Mouse (Mus musculus) T-cell, adult 2 months (primary cell): ENCODE measurements at regions not wholly inside any gene's neighbourhood (a gene's known extent, or its start where the extent isn't known, plus 50 kb on each side); places are given as distances from the start of the nearest gene placed in this dataset.

Experiments used
- DNase-seq: peaks from one replicate; pipeline ENCODE4 v3.0.0; 2022; ENCODE audit warnings: low spot score

DNA sequence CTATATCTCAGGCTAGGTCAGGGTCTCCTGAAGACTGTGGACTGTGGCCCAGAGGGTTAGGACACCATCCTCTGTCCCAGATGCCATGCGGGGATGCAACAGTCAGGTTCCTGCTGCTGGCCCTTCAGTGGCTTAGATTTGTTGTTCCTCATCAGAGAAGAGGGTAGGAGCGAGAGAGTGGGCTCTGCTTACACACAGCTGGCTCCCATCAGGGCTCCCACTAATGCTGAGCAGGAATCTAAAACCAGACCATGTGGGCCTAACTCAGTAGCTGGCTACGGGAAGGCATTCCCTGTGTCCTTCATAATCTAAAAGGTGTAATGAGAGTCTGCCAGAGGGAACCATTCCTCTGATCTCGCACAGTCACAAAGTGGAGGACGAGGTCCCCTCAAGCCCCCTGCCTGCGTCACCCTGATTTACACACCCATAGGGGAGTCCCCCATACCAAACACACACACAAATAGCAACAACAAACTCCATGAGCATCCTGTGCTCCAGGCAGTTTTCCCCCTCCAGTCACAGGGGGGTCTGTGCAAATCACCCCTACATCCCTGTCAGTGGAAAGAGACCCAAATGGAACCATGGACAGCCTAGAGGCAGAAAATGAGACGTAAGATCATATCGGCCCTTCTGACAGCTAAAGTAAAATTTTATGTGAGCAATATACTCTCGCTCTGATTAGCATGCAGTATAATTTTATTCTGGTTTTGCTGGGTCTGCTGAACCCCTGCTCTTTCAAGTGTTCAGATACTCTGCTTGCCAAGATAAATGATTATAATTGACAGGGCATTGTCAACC is 234.8 kb downstream of the 3110018I06Rik start:
- no peak for DNase-seq

DNA sequence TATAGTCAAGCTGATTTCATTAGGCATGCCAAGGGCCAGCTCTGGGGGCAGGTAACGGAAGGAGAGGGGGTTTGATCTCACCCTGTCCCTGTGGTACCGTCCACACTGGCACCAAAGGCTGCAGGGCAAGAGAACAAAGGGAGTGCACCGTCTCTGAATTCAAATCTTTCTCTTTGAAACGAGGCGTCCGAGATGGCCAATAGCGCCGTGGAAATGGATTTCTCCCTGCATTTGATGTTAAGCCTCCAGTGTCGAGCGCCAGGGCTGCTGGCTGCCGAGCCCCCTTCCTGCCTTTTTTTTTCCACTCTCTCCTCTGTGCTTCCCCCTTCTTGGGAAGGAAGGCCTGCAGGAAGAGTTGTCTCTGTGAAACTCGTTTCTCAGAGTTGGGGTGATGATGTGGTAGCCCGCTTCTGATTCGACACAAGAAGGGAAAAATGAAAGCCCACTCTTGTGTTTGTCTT is 235.5 kb downstream of the 3110018I06Rik start:
- no peak for DNase-seq

DNA sequence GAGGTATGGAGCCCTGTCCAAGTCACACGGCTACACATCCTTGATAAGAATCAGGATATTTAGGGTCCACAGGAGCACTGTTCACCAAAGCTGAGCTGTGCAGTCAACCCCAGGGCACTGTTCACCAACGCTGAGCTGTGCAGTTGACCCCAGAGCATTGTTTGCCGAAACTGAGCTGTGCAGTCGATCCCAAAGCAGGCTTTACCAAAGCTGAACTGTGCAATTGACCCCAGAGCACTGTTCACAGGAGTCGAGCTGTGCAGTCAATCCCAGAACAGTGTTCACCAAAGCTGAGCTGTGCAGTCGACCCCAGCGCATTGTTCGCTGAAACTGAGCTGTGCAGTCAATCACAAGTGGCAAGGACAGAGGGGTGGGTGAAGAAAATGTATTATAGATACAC is 236.0 kb downstream of the 3110018I06Rik start:
- DNase-seq, result no peak

DNA sequence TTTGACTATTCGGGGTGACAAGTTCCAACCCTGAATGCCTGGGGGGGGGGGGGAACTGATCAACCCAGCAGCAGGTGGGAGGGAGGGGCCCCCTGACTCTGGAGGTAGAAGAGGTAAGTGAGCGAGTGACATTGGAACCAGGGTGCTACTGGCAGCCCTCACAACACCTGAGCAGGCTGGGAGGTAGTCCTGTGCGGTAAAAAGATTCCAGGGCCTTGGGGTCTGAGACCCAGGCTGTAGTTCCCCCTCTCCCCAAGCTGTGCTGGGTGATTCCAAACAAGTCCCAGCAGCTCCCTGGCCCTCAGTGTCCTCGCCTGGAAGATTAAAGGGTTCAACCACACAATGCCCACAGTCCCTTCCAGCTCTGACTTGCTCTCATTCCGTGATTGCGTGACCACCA is 240.4 kb downstream of the 3110018I06Rik start:
- DNase-seq, result no peak

DNA sequence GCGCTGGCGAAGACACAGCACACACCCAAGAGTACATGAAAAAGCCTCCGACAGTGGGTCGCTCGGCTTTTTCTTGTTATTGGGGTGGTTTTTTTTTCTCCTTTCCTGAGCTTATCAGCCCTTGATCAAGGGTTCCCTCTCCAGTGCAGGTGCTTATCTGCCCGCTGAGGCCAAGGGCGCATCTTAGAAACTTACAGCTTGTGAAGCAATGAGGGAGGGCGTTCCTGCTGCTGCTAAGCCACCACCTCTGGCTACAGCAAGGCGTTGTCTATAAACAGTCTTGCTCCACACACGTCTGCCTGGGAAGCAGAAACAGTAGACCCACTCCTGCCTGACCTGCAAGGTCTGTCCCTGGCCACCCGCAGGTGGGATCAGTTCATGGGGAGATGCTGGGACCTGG is 240.9 kb downstream of the 3110018I06Rik start:
- peak; percentile 70 for DNase-seq

DNA sequence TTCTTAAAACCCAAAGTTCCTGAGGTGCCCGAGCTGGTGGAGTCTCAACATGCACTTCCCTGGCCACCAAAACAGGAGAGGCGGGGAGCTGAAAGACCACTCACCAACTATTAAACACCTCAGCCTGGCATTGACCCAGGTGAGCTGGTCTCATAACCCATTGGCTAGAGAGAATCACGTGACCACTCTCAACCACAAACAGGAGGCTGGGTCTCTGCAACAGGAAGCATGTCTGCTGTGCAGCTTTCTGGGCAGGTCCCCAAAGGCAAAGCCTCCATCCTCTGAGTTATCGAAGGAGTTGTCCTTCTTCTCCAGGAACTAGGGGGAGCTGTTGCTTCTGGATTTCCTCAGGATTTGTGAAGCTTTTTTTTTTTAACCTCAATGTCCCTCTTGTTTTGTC is 242.5 kb downstream of the 3110018I06Rik start:
- peak; percentile 68 for DNase-seq

DNA sequence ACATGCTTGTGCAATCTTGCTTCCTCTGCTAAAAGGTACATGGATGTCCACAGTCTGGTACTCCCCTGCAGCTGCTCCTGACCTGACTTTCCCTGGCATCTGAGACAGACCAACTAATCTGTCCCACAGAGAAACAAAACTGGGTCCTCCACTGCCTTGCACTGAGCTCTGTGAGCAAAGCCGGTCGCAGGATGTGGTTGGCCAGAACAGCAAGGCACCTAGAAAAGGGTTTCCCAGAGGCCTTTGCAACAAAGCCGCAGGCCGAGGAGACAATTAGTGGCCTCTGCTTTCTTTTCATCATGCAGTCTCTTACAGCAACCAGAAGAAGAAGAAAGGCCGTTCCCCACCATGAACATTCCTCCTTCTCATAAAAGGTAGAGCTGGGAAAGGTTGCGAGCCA is 246.1 kb downstream of the 3110018I06Rik start:
- DNase-seq, result peak; percentile 61

DNA sequence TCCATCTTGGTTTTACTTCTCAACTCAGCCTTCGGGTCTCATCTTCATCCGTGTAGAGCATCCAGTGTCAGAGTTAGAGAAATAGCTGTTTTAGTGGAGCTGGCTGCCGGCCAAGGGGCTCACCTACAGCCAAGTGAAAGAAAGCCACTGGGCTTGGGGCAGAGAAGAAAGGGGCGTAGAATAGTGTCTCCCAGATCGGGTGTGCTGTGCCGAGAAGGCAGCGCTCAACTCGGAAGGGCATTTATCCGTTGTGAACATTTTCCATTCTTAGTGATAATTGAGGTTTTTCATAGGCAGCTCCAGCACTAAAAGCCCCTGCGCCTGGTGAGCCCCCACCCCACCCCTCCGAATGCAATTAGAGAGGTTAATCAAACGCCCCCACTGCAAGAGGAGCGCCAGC is 254.2 kb downstream of the 3110018I06Rik start:
- no peak for DNase-seq

DNA sequence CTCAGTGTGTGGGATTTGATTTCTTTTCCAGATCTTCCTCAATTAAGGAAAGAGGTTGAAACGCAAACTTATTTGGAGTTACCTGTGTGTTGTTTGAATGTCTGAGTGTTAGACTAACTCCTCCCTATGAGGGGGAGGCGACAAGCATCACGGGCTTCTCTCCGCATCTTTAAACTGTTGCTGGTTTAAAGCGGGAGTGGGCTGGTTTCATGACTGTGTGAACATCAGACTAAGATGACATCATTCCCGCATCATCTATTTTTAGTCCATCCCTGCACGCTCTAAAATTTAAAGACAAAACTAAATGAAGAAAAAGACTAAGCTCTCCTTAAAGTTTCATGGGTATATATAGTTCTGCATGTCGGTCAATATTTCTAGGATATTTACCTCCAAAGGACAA is 256.4 kb downstream of the 3110018I06Rik start:
- no peak for DNase-seq

DNA sequence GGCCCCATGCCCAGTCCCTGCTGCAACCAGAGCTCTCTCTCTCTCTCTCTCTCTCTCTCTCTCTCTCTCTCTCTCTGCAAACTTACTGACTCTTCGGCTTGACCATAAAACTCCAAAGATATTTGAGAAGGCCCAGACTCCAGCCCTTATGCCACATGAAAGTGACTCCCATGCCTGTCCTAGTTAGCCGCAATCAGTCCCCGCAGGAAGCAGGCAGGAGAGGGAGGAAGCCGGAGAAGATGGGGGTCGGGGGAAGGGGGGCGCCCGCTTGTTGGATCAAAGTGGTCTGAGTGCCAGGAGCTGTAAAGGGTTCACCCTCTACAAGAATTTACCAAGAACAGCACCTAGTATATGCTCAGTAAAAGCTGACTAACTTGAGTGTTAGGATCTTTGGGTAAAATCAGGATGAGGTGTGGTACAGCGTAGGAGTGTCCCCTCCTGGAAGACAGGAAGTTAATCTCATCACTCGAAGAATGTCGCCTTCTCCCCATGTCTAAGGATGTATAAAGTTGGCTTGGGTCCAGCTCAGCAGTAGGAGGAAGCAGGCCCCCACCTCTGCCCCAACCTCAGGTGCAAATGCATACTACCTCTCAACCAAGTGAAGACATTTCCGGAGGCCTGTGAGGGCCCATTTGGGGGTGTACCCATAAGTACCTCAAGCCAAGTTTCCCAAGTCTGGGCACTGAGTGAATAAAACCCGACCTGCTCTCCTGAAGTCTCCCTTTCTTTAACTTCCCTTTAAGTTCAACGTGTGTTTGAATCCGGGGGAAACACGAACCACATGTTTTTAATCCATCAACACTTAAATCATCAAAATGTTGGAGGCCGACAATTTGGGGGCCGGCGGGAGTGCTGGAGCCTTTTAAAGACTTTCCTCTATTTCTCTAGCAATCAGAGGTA is 254.7 kb downstream of the Bcl11b start:
- peak; percentile 41 for DNase-seq

DNA sequence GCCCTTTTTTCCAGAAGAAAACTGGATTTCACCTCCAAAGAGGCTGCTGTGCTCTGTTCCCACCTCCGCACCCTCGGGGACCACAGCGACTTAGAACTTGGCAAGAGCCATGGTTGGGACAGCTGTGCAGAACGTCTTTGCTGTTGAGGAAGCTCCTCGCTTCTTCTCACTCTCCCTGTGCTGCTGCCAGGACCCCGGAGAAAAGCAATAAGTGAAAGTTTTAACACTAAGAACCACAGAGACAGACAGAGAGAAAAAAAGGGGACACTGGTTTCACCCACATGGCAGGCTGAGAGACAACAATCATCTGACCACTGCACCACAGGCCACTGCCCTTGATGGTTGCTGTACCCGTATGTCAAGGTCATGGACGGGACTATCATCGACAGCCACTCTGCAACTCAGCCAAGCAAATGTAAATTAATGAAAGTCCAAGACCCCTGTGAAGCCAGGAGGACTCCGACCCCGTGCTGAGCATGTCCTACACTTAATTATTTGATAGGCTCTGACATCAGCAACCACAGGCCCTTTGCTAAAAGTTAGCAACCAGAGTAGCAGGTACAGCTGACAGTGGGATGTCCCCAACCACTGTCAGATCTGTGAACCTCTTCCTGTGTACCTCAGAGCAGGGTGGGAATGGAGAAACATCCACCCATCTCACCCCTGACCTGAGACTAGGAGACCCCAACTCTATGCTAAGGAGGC is 253.9 kb downstream of the Bcl11b start:
- DNase-seq, result peak; percentile 15

DNA sequence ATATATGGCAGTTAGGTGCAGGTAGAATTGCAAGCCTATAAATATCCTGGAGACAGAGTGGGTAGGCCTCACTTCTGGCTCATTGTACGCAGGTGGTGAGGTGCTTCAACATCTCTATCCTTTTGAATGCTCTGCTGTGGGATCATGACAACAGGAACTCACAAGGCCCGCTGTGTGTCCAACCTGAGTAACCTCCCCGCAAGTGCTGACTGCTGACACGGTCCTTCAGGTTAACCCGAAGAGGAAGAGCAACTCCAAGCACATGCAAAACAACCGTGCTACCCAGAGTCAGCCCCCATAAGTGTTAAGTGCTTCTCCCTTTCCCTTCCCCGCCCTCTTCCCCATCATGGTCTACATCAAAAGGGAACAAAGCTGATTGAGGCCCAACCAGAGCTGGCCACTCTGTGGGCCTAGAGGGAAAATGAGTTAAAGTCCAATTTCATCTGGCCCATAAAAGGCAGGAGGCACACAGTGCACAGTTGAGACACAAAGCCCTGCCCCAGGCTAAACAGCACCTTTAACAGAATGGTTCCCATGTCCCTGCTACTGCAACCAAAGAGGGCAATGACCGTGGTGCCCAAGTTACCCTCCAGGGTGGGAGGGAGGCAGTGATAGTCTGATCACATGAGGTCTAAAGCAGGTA is 253.0 kb downstream of the Bcl11b start:
- no peak for DNase-seq

DNA sequence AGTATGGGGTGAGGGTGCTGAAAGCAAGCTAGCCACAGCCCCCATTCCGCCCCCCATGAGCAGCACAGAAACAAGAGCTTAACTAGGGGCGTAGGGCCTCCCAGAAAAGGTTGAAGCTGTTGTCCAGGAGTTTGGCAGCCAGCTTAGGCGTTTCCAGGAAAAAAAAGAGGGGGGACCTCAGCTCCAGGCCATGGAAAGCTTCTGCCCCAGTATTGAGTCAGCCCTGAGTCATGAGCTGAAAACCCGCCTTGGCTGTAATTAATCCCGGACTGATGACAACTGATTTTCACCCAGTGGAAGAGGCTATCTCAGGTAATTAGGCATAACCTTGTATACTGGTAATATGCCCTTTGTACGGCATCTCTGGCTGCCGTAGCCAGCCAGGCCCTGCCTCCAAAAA is 251.3 kb downstream of the Bcl11b start:
- DNase-seq, result no peak

DNA sequence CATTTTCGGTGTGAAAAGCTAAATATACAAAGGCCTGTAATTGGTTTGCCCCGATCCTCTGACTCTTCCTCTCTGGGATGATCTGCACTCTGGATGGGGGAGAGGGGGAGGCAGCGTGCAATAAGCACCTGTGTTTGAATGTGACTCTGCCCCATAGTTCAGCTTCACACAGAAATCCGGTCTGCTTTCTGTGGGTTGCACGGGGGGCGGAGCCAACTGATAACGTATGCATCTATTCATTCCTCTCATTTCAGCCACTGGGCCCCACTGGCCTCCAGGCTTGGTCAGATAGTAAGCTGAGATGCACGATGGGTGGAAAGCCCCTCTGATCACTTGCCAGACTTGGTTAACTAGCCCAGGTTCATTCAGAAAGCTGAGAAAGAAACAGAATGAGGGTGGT is 250.8 kb downstream of the Bcl11b start:
- peak; percentile 39 for DNase-seq

DNA sequence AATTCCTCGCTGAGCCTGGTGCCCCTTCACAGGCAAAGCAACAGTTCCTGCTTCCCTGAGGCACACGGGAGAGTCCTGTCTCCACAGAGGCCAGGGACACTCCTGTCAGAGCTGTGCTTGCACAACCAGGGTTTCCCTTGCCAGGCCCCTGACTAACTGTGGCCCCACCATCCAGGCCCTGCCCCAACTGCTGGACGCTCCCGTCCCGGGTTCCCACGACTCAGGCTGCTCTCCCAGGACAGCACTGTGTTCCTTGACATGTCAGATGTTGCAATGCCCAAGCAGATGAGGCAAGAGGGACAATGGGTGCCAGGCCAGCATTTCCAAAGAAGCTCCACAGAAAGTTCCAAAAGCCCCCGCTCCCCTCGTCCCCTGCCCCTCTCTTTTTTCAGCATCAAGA is 250.4 kb downstream of the Bcl11b start:
- no peak for DNase-seq

DNA sequence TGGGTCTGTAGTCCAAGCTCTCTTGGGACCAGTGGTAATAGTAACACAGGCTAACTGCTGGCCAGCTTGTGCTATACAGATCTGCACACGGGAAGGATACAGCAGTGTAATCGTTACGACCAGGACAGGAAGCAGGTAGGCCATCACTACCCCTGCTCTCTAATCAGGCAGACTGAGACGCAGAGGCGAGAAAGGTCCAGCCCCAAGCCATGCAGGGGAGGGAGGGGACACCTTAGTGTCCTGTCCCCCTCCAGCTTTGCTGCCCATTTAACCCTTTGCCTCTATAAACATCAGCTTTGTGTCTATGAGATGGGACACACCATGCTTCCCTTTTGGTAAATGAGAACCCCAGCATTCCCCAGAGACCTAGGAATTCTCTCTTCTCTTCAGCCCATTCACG is 249.9 kb downstream of the Bcl11b start:
- DNase-seq, result no peak

DNA sequence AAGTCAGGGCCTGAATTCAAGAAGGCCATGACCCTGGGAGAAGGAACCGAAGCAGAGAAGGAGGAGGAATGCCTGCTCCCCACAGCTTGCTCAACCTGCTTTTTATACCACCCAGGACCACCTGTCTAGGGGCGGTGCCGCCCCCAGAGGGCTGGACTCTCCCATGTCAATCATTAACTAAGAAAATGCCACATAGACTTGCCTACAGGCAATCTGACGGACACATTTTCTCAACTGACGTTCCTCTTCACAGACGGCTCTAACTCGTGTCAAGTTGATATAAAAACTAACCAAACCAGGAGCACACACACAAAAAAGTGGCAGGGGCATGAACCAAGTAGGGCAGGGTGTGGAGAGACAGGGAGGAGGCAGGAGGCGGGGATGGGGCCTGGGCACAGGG is 248.5 kb downstream of the Bcl11b start:
- DNase-seq, result no peak

DNA sequence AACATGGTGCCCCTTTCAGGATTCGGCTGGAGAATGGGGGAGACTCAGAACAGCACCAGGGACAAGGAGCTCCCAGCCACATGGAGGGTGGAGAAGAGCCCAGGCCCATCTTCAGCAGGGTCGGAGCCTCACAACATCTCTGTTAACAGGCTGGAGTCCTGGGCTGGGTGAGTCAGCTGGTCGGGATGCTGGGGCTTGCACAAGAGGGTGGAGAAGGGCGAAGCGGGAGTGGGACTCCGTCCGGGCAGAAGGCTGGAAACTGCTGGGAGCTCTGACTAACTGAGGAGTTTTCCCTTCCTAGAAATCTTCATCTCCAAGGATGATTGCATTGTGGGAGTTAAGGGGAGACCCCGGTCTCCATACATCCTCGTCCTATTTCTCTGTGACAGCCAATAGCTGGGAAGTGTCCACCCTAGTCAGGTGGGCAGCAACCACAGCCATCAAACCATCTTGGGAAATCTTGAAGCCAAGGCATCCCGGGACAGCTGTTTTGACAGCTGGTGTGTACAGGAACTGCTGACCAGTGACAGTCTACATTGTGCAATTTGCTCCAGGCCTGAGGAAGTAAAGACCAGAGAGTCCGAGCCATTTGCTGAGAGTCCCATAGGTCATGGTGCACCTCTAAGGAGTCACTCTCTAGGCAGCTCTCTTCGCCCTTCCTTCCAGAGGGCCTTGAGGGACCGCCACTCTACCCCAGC is 247.4 kb downstream of the Bcl11b start:
- no peak for DNase-seq

DNA sequence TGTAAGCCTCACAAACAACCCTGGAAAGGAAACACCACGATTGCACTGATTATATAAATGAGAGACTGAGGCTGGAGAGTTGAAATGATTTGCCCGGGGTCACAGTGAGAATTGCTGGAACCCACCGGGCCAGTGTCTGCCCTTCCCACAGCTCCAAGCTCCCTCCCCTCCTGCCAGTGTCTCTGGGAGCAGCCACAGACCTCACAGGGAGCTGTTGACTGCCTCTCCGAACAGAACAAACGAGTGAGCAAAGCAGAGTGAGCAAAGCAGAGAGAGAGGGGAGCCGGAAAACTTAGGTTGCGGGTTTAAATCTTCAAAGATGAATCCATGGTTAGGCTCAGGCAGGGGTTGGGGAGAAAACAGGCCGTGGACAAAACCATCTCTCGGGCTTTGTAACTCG is 246.2 kb downstream of the Bcl11b start:
- DNase-seq, result no peak

DNA sequence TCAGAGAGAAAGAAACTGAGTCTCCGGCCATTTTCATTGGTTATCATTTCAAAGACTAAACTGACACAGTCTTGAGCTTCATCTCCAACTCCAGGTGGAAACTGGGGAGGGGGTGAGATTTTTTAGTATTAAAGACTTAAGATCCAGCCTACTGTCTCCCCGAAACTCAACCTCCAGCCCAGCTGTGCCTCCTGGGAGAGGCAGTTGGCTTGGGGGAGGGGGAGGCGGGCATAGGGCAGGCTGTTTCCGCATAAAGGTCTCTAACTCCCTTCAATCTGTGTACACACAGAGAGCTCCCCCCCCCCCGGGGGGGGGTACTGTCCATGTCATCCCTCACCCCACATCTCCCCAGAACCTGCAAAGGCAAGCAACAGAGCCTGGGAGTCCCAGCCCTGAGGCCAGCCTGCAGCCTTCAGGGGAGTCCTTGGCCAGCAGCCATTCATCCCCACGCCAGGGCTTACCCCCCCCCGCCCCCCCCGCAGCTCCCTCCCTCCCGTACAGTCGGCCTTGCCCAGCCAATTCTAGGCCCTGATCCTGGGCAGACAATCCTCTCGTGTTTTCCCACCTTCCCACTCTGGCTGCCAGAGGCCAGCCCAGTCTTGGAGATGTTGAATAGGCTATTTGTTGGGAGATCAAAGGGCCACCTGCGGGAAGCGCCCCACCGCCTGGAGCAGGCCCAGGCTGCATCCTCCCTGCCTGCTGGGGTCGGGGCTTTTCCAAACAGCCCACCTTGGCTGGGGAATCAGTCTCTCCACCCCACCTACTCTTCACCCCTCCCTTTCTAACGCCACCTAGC is 245.2 kb downstream of the Bcl11b start:
- no peak for DNase-seq

DNA sequence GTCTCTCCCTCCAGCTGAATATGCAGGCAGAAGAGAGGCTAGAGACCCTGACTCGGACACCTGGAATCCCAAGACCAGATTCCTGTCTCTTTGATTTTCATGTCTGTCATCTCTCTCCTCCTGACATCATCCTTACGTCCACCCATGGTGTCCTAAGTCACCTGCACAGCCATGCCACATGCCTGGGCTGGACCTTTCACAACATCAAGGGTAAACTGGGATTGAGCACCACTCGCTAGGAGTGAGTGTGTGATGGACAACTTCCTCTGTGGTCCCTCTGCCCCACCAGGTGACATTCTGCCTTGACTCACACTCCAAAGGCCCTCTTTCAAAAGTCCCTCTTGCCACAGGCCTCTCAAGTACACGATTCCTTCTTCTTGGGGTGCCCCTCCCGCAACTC is 244.1 kb downstream of the Bcl11b start:
- DNase-seq, result no peak
